Mouse (Mus musculus): ENCODE measurements around the gene Krt15. TPM values are rescaled to one million over a fixed set of nuclear protein-coding genes. Genes with fewer than 3 reads are reported as not detected.

Gene Krt15
- total RNA-seq, 2 experiments from 2014 or later, result not detected

GRCm38 (mm10) chr11:100138809-100139208 is 3.1 kb upstream of the Krt15 start:
- intact Hi-C loops (cut with DNase I), result no loop called here
- DNase-seq (ENCODE audit: low spot score in 2 of 2), result no peak

GRCm38 (mm10) chr11:100137693-100138092 is 2.0 kb upstream of the Krt15 start:
- no peak for DNase-seq (ENCODE audit: low spot score in 2 of 2)
- intact Hi-C loops (cut with DNase I), result no loop called here

- DNase-seq (ENCODE audit: low spot score in 2 of 2), result no peak
- intact Hi-C loops (cut with DNase I), result no loop called here
Measured at GRCm38 (mm10) chr11:100136559-100136958, 831 bp upstream of the Krt15 start.

GRCm38 (mm10) chr11:100124901-100125300 is 10.8 kb downstream of the Krt15 start:
- no peak for DNase-seq (ENCODE audit: low spot score in 2 of 2)
- intact Hi-C loops (cut with DNase I), result no loop called here

GRCm38 (mm10) chr11:100121466-100121865 is 14.3 kb downstream of the Krt15 start, which contains the start of gene Krt13:
Gene Krt13 (minus strand): TSS chr11:100121566.
- DNase-seq (ENCODE audit: low spot score in 2 of 2), result no peak
- intact Hi-C loops (cut with DNase I), result no loop called here

DNA sequence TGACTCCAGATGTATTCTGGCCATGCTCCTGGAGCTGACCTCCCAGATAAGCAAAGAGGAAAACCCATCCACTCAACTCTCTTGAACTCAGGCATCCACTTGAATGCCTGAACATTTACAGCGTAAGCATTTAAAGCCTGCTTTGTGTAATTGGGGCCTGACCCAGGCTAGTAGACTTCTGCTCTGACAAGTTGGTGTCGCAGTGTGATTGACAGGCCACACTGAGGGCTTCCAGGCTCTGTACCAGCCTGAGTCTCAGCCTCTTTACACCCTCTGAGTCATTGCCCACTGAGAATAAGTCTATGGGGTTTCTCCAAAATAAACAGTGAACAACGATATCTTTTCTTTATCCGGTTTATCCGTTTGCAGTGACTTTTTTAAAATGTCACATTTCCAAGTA is 15.4 kb downstream of the Krt15 start:
- DNase-seq (ENCODE audit: low spot score in 2 of 2), result no peak
- intact Hi-C loops (cut with DNase I), result no loop called here

DNA sequence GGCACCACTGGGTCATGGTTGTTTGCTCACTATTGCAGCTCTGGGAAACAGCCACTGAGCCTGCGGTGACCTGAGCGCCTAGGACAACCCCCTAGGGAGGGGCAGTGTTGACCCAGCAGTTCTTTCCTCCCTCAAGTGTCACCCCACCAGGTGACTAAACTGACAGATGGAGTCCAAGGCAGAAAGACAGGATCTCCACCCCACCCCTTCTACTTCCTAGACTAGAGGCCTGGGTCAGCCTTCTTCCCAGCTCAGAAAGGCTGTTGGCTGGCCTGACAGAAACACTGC is 22.0 kb downstream of the Krt15 start:
- no peak for DNase-seq (ENCODE audit: low spot score in 2 of 2)
- intact Hi-C loops (cut with DNase I), result no loop called here

- DNase-seq (ENCODE audit: low spot score in 2 of 2), result no peak
- intact Hi-C loops (cut with DNase I), result no loop called here
Measured at GRCm38 (mm10) chr11:100112935-100113741, 22.6 kb downstream of the Krt15 start.

- intact Hi-C loops (cut with DNase I), result no loop called here
- no peak for DNase-seq (ENCODE audit: low spot score in 2 of 2)
Measured at GRCm38 (mm10) chr11:100105576-100106122, 30.1 kb downstream of the Krt15 start, which contains the start of gene Krt36. Gene Krt36 (minus strand): TSS chr11:100105626.

- no peak for DNase-seq (ENCODE audit: low spot score in 2 of 2)
- intact Hi-C loops (cut with DNase I), result no loop called here
Measured at GRCm38 (mm10) chr11:100102693-100103429, 32.9 kb downstream of the Krt15 start.

- DNase-seq (ENCODE audit: low spot score in 2 of 2), result no peak
- intact Hi-C loops (cut with DNase I), result no loop called here
Measured at GRCm38 (mm10) chr11:100100391-100100790, 35.3 kb downstream of the Krt15 start.

DNA sequence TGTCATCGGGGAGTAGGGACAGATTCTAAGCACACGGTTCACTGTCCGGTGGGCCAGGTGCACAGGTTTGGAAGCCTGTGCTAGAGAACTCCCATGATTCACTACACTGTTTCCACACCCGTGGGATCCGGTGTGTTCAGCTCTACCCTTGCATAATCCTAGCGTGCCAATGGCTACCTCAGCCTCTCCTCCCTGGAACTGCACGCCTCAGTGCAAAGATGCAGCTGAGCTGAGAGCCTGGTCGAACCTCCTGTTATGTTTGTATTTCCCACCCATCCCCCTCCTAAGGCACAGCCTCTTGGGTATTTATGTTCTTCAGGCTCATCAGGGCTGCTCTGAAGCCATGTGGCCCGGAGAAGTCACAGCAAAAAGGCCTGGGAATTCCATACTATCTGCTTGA is 37.9 kb downstream of the Krt15 start:
- intact Hi-C loops (cut with DNase I), result no loop called here
- no peak for DNase-seq (ENCODE audit: low spot score in 2 of 2)

DNA sequence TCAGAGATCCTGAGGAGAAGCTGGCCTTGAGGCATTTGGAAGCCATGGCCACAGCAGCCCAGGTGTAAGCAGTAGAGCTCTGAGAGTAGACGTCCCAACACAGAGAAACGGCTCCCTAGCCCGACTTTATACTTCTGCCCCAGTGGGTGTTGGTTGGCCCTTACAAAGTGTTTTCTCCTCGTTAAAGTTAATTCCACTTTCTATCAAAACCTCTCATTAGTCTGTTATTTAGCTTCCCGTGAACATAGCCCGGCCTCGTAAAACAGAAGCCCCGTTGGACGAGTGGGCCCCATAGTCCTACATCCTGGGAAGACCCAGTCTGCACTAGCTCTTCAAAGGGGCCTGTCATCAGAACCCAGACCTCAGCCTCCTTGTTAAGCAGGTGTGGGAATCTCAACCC is 39.6 kb downstream of the Krt15 start, which contains the start of gene Krt35:
Gene Krt35, minus strand, starts transcription at position 101 of the 400 bp plus-strand sequence.
- intact Hi-C loops (cut with DNase I), result no loop called here
- DNase-seq (ENCODE audit: low spot score in 2 of 2), result no peak

- no peak for DNase-seq (ENCODE audit: low spot score in 2 of 2)
- intact Hi-C loops (cut with DNase I), result no loop called here
Measured at GRCm38 (mm10) chr11:100088378-100089025, 47.2 kb downstream of the Krt15 start.

GRCm38 (mm10) chr11:100087861-100088260 is 47.9 kb downstream of the Krt15 start, which contains the start of gene Krt32:
Gene Krt32 (minus strand): TSS chr11:100088226.
- intact Hi-C loops (cut with DNase I), result no loop called here
- DNase-seq (ENCODE audit: low spot score in 2 of 2), result no peak

Other genes with a start within 250 kb of the Krt15 start
- not detected for gene Krtap31-1, start 228.0 kb downstream of the Krt15 start, total RNA-seq (2021)
- not detected for gene Gm11565, start 221.2 kb downstream of the Krt15 start, total RNA-seq (2021)
- not detected for gene Krtap31-2, start 199.6 kb downstream of the Krt15 start, total RNA-seq (2021)
- gene Krtap9-5, start 187.5 kb downstream of the Krt15 start, total RNA-seq (2021), result not detected
- not detected for gene Krtap29-1, start 156.9 kb downstream of the Krt15 start, total RNA-seq (2021)
- not detected for gene Krtap16-1, start 149.3 kb downstream of the Krt15 start, total RNA-seq (2021)
- not detected for gene Krtap17-1, start 141.9 kb downstream of the Krt15 start, total RNA-seq (2021)
- not detected for gene Krt33a, start 119.7 kb downstream of the Krt15 start, total RNA-seq (2021)
- not detected for gene Krt33b, start 106.1 kb downstream of the Krt15 start, total RNA-seq (2021)
- gene Krt34, start 94.4 kb downstream of the Krt15 start, total RNA-seq (2021), result not detected
- gene Krt31, start 85.4 kb downstream of the Krt15 start, total RNA-seq (2021), result not detected
- gene Krt32, start 47.7 kb downstream of the Krt15 start, total RNA-seq (2021), result not detected
- gene Krt35, start 39.7 kb downstream of the Krt15 start, total RNA-seq (2021), result not detected
- not detected for gene Krt36, start 30.3 kb downstream of the Krt15 start, total RNA-seq (2021)
- not detected for gene Krt13, start 14.4 kb downstream of the Krt15 start, total RNA-seq (2021)
- gene Krt19, start 12.7 kb upstream of the Krt15 start, total RNA-seq (2021), result not detected
- 1 to 10 TPM; 2.0 to 4.0 TPM for gene Krt9, start 57.3 kb upstream of the Krt15 start, total RNA-seq (2021)
- not detected for gene Krt14, start 71.6 kb upstream of the Krt15 start, total RNA-seq (2021)
- not detected for gene Krt16, start 113.0 kb upstream of the Krt15 start, total RNA-seq (2021)
- gene Krt17, start 125.1 kb upstream of the Krt15 start, total RNA-seq (2021), result not detected
- gene Krt42, start 133.9 kb upstream of the Krt15 start, total RNA-seq (2021), result not detected
- gene Eif1, start 184.0 kb upstream of the Krt15 start, total RNA-seq (2021), result 100 to 1,000 TPM; 712 to 762 TPM
- gene Gast, start 198.5 kb upstream of the Krt15 start, total RNA-seq (2021), result not detected
- 100 to 1,000 TPM in 1 of 2 experiments, 10 to 100 TPM in 1; 88.1 to 173 TPM for gene Hap1, start 220.2 kb upstream of the Krt15 start, total RNA-seq (2021)

Data from left cerebral cortex, postnatal 36 days (tissue).